Mouse (Mus musculus) gastrocnemius, adult 8-10 months (tissue): ENCODE measurements around the gene Lilra6. TPM values are rescaled to one million over a fixed set of nuclear protein-coding genes. Genes with fewer than 3 reads are reported as not detected.
"Not testable (repeated sequence)": the region's sequence is repeated elsewhere in the genome, so short reads cannot be mapped to it uniquely, and the experiment has no call there.

Experiments used
- DNase-seq, 2 experiments: peaks; one replicate each; pipeline ENCODE4 v3.0.0; 2022; ENCODE audit warnings: low spot score in 2 of 2
- total RNA-seq, 4 experiments: library from RNA; stranded (reverse); gene quantifications; 2 replicates each; pipeline ENCODE4 v1.2.4; 2022

Lilra6 gene
- total RNA-seq, result under 1 TPM in 2 of 4 experiments, not detected in 2; 0.17 to 0.19 TPM

- not testable (repeated sequence) for DNase-seq
These were observed at the start of gene Lilra6 for GRCm38 (mm10) chr7:3915387-3915786. TSS of gene Lilra6 (minus strand) at chr7:3915503.

GRCm38 (mm10) chr7:3962017-3962416 lies 46.7 kb upstream of the Lilra6 start:
- DNase-seq, result no peak

GRCm38 (mm10) chr7:3957387-3957786 lies 42.1 kb upstream of the Lilra6 start:
- DNase-seq, result no peak

- DNase-seq, result no peak
These were observed 33.9 kb upstream of the Lilra6 start for GRCm38 (mm10) chr7:3949159-3949558.

DNA sequence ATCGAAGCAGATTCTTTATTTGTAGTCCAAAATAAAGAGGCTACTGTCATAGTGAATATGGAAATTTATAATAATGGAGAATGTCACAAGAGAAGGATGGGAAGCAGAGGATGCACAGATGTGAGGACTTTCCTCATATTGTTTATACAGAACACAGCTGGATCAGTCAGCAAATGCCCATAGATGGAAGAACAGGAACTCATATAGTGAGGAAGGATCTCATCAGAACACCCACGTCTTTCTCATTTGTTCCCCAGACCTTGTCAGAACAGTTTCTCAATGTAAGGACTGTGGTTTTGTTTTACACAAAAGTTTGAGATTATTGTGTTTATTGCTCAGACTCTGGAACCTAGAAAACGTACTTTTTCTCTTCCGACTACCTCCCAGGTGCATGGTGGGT lies 32.9 kb upstream of the Lilra6 start:
- no peak for DNase-seq

DNA sequence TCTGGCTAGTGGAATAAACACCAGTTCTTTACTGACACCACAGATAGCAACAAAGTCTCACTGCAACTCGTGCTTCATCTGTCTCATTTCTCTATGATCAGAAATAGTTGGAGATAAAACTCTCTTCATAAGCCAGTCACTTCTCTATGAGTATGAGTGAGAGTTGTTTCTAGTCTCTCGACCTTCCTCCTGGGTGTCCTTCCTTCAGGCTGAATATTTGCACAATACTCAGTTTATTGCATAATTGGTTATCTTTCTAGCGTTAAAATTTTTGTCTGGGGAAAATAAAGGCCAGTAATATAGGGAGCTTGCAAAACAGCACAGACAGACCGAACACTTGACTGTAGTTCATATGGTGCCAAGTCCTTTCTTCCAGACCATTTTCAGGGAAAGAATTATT lies 30.8 kb upstream of the Lilra6 start:
- DNase-seq, result no peak

DNA sequence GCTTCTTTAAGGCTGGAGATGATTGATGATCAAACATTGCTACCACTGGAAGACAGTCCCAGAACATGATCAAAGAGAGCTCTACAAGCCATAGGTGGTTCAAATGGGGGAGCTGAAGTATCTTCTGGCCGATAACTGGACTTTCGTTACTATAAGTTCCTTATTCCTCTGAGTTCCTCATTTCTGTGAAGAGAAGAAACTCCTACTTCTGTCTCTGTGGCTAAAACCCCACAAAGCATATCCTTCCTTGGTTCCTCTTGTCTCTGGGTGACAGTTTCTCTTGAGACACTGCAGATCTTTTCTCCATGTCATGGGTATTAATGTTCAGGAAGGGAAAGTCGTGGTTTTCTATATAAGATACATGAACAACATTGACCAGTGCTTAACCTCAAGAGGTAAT lies 25.6 kb upstream of the Lilra6 start:
- no peak for DNase-seq

- DNase-seq, result no peak
These were observed 24.7 kb upstream of the Lilra6 start for GRCm38 (mm10) chr7:3939866-3940525.

- not testable (repeated sequence) for DNase-seq
These were observed 20.2 kb upstream of the Lilra6 start for GRCm38 (mm10) chr7:3935473-3935872.

GRCm38 (mm10) chr7:3903704-3904103 lies 11.6 kb downstream of the Lilra6 start:
- DNase-seq, result no peak

DNA sequence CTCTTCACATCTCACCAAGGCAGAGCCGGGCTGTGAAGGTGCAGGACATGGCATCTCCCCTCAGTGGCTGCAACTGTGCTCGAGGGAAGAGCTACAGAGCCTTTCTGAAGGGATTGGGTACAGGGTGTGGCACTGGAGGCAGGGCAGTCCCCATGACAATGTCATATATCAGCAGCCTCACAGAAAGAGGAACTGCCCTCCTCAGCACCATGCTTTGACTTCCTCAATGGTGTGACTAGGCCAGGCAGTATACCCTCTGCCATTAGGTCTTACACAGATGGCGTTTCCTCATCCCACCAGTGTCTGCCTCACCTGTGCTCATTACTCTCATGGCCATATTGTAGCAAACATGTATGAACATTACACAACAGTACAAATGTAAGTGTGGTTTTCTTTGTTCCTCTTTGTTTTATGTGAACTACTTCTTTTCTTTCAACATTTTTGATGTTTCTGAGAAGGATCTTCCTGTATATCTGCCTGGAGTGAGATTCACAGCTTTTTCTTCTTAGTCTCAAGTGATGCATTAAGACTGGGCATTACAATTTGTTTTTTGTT lies 17.2 kb downstream of the Lilra6 start, which contains the start of gene Gm14548:
Gm14548 (minus strand) TSS at position 85 of the 555 bp plus-strand sequence.
- DNase-seq, result not testable (repeated sequence)

- DNase-seq, result not testable (repeated sequence)
These were observed 40.3 kb downstream of the Lilra6 start for GRCm38 (mm10) chr7:3875032-3875431.

Other genes starting within 250 kb of the Lilra6 start
- gene Leng1, start 249.7 kb downstream of the Lilra6 start, total RNA-seq, result 1 to 10 TPM; 2.8 to 4.8 (median 3.7) TPM
- gene Tmc4, start 237.9 kb downstream of the Lilra6 start, total RNA-seq, result under 1 TPM in 3 of 4 experiments, not detected in 1; 0.27 to 0.97 (median 0.40) TPM
- 10 to 100 TPM; 25.3 to 34.0 (median 29.0) TPM for gene Tsen34, start 222.6 kb downstream of the Lilra6 start, total RNA-seq
- 10 to 100 TPM in 1 of 4 experiments, 1 to 10 TPM in 3; 6.7 to 10.3 (median 8.2) TPM for gene Mboat7, start 222.0 kb downstream of the Lilra6 start, total RNA-seq
- gene Rps9, start 211.5 kb downstream of the Lilra6 start, total RNA-seq, result 100 to 1,000 TPM; 403 to 496 (median 426) TPM
- under 1 TPM; 0.15 to 0.63 (median 0.33) TPM for gene Pirb, start 195.1 kb downstream of the Lilra6 start, total RNA-seq
- under 1 TPM in 1 of 4 experiments, not detected in 3; 0.20 TPM for gene Gm15448, start 89.8 kb downstream of the Lilra6 start, total RNA-seq
- not detected for gene Pira2, start 70.5 kb downstream of the Lilra6 start, total RNA-seq
- not detected for gene Gm14548, start 17.4 kb downstream of the Lilra6 start, total RNA-seq
- gene Lair1, start 147.7 kb upstream of the Lilra6 start, total RNA-seq, result under 1 TPM in 3 of 4 experiments, not detected in 1; 0.21 to 0.43 (median 0.41) TPM
- gene Ttyh1, start 203.9 kb upstream of the Lilra6 start, total RNA-seq, result 1 to 10 TPM in 1 of 4 experiments, under 1 TPM in 3; 0.18 to 1.3 (median 0.75) TPM
- 10 to 100 TPM; 23.8 to 30.8 (median 25.8) TPM for gene Leng8, start 221.5 kb upstream of the Lilra6 start, total RNA-seq
- 1 to 10 TPM; 1.8 to 2.4 (median 2.1) TPM for gene Leng9, start 234.9 kb upstream of the Lilra6 start, total RNA-seq
- gene Cdc42ep5, start 249.4 kb upstream of the Lilra6 start, total RNA-seq, result 1 to 10 TPM; 1.5 to 2.2 (median 2.0) TPM